Mouse (Mus musculus): ENCODE measurements at regions not wholly inside any gene's neighbourhood (a gene's known extent, or its start where the extent isn't known, plus 50 kb on each side); places are given as distances from the start of the nearest gene placed in this dataset.

GRCm38 (mm10) chr1:137088148-137088547, 127.9 kb upstream of the Nr5a2 start:
- TF ChIP-seq CTCF (IDR thresholded peaks at IDR 0.05; ENCODE audit: insufficient read depth, low read length) (no peak), POLR2A (IDR thresholded peaks at IDR 0.05; ENCODE audit: borderline replicate concordance, extremely low read depth, low read depth, low read length) (no peak)

Data from lung, adult 2 months (tissue).